Mouse (Mus musculus) erythroblast, embryonic 14.5 days (primary cell): ENCODE results near the gene Acacb.

Source experiments
- GATA1 ChIP-seq: IDR thresholded peaks from 2 replicates; pipeline ENCODE4 v1.6.1; 2012; ENCODE audit warnings: low read length, inconsistent platforms, mixed read lengths
- TAL1 ChIP-seq: IDR thresholded peaks from 3 replicates; pipeline ENCODE4 v1.6.1; 2012; ENCODE audit warnings: low read length, inconsistent platforms, mixed read lengths

DNA sequence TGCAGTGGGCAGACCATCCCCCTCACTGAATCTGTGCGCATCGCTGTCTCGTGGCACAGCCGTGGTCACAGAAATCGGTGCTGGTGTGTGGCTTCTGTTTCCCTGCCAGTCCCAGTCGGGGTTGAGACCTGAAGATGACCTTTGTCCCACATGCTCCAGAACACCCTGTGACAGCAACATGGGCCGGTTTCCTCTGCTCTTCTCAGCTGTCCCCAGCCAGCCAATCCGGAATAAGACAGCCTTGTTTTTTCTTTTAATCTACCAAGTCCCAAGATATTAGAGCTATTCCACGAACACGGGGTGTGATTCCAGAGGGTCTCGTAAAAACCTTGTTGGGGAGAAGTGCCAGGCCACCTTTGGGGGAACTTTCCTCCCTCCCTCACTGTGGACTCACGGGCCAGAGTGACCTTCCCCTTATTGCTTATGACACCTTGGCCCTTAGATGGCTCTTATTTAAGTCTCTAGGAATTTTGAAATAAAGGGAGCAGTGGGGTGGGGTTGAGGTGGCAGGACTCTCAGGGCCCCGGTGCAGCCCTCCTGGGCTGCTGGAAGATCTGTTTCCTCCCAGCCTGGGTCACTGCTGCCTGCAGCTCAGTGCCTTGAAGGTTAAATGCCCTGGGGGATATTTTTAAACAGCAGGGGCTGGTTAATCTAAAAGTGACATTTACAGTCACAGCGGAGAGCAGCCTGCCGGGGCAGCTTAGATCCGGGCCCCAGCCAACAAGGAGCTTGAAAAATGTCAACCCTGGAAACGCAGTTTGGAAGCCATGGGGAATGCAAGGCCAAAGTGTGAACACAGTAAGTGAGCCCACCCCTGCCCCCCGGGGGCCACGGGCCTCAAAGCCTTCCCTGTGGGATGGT is at the start of gene Acacb:
- TF ChIP-seq GATA1 = no peak
- TF ChIP-seq TAL1 = no peak
